Mouse (Mus musculus) urinary bladder, postnatal 4 days (tissue): ENCODE data around the gene Hdac4.

Experiments used
- DNase-seq, 2 experiments: peaks; one replicate each; pipeline ENCODE4 v3.0.0; 2021 to 2022; ENCODE audit warnings: low spot score in 2 of 2

Hdac4 gene

DNA sequence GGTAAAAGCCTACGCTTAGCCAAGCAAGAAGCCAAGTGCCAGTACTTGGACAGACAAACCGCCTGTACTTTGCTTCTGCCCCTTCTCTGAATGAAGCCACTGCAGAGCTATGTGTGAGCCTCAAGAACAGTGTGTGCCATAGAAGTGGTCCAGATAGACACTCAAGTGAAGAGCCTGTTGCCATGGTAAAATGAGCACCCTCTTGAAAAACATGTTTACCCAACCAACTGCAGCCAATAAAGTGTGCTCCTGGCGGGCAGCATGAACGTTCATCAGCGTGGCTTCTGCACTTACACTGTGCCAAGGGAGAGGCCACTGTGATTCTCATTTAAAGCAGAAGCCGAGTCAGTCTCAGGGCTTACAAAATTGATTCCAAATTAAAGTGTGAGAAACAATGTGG is 165.0 kb downstream of the Hdac4 start:
- no peak for DNase-seq

GRCm38 (mm10) chr1:92028158-92028557 is 167.3 kb downstream of the Hdac4 start:
- no peak for DNase-seq

DNA sequence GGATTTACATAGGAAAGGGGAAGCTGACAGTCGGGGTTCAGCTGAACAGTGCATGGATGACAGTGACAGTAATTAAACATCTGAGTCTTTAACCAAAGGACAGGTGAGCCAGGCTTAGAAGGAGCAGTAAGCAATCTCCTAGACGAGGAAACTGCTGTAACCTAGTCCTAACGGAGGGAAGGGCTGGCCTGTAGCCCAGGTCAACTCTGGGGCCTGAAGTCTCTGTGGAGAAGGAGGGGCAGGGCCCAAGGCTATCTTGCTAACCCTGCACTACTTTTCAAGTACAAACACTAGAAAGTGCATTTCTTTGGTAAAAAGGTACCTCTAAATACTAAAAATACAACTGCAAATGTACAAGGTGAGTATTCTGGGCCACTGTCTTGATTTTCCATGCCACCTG is 169.1 kb downstream of the Hdac4 start:
- DNase-seq = no peak

DNA sequence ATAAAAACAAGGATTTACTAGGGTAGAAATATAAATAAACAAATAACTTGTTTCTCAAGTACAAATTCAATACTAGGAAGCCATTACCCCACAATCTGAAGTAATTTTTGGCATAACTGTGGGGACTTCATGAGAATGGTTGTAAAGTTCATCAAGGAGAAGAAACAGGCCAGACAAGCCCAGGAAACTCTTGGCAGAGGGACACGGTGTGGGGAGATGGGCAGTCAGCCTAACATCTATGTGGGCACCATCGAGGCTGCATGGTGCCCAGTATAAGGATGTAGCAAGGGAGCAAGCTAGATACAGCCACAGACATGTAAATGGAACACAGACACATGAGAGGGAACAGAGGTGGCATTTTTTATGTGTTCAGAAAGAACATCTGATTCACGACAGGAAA is 171.6 kb downstream of the Hdac4 start:
- no peak for DNase-seq

DNA sequence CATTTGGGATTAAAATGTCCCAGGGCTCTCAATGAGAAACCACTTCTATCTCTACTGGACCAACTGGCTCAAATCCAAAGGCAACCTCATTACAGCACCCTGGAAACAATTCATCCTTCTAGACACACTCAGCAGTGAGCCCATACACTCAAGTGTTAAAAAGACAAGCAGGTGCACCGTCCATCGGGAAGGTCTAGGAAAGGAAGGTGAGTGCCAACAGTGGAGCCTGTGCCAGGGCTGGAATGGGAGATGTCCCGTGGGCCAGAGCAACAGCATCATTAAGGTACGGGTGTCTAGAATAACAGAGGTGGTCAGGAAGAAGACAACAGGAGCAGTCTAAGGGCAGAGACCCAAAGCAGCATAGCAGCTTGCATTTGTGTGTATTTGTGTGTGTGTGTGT is 173.5 kb downstream of the Hdac4 start:
- no peak for DNase-seq

DNA sequence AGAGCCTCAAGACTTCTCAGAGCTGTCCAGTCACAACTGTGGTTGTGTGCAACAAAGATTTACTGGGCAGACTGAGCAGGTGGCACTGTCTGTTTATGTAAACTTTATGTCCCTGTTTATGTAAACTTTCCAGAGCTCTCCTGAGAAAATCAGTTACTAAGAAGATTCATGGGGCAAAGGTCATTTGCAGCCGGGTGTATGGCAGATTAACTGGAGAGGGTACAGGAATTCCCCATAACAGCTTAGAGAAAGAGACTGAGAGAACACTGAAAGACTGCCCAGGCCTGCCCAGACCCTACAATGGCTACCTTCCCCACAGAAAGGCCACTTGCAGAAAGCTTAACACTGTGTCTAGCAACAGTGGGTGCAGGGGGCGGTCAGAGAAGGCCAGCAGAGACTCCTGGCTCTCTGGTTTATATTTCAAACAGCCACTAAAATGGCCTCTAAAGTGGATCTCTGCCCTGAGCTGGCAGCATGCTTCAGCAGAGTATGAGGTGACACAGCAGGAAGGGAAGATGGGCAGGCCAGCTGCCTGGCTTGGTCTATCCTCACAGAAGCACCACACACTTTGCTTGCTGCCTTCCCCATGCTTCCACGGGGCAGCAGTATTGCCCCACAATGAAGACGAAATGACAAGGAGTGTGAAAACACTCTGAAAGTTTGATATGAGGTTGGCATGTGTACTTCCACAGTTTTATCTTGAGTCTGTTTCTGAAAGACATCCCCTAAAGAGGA is 179.4 kb downstream of the Hdac4 start:
- no peak for DNase-seq

DNA sequence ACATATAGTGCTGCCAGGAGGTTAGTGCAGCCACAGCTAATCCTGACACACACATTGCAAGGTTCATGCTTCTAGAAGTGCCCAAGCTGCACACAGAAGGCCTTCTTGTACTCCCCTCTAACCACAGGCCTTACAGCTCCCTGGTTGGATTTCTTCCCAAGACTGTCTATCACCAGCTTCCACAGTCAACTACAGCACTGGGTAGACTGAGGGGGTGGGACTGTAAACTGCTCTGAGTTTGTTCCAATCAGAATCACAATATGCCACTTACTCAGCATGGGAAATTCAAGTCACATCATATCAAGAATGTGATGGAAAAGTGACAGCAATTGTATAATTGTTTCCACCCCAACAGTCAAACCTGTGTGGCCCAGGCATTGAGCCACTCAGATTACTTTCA is 180.2 kb downstream of the Hdac4 start:
- DNase-seq = no peak

DNA sequence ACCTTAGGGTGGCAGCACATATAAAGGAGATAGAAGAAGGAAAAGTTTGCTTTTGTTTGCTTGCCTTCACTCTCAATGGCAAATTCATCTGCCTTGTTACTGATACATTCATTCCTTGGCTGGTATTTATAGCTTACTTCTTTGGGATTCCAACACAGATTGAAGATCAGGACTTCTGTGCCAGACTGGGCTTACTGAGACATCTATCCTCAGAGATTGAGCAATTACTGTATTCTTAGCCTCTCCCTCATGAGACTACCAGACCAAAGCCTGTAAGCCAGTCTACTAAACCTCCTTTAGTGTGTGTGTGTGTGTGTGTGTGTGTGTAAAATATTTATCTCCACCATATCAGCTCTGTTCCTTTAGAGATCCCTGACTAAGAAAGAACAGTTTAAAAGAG is 181.0 kb downstream of the Hdac4 start:
- no peak for DNase-seq

GRCm38 (mm10) chr1:92006666-92007065 is 188.8 kb downstream of the Hdac4 start:
- DNase-seq = no peak

DNA sequence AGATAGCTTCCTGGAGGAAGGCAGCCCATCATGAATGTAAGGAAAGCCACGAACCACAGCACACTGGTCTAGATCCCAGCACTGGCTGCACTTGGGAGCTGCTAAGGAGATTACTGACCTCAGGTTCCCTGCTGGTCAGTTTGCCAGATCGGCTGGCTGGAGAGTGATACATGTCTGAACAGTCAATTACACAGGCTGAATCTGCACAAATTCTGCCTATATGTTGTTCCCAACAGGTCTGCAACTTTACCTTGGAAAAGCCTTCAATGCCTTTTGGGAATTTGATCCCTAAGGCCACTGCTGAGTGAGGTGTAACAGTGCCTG is 189.9 kb downstream of the Hdac4 start:
- DNase-seq = no peak

DNA sequence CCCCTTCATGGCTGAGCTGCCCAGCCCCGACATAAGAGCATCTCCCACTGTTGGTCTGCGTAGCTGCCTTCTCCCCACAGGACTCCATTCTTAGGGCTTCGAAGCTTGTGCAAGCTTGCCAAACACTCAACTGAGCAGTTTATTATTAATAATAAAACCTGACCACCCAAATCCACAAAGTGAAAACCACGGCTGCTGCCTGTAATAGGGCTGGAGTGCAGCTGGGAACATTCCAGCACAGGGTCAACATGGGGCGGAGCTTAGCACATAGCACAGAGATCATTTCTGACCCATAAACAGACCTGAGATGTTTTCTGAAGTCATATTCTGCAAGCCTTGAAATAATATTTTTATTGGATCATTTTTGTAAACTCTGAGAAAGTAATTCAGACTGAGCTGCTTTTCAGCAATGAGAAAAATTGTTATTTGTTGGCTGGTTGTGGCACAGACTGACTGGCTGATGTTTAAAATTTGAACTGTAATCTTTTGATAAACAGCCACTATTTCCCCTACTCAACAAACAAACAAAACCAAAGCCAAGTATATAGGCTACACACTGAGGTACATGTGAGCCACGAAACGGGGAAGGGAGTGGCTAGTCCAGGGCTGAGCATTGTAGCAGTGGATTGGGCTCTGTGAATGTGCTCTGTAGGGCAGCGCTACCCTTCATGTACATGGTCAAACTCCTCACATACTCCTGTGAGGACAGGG is 190.4 kb downstream of the Hdac4 start:
- no peak for DNase-seq

GRCm38 (mm10) chr1:92004122-92004521 is 191.4 kb downstream of the Hdac4 start:
- no peak for DNase-seq

- no peak for DNase-seq
These were observed 195.3 kb downstream of the Hdac4 start for GRCm38 (mm10) chr1:92000226-92000625.

GRCm38 (mm10) chr1:91993658-91994165 is 201.8 kb downstream of the Hdac4 start:
- DNase-seq = no peak

- DNase-seq = peak in 1 of 2 experiments; percentile 55
These were observed 202.8 kb downstream of the Hdac4 start for GRCm38 (mm10) chr1:91992652-91993051.

DNA sequence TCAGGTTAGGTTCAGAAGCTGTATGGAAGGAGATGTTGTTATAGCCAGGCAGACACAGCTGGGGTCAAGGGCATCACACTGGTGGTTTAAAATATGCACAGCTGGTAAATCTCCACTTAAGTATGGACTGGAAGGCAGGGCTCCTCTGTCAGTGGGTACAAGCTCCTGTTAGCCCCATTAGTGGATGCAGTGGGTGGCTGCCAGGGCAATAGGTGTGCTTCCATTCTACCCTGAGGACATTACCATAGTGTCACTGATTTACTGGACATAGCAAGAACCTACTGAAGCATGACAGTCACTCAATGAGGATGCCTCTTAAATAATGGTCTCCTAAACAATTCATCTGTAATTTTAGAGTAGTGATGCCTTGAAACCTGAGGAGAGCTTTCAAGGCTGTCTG is 203.9 kb downstream of the Hdac4 start:
- DNase-seq = no peak

GRCm38 (mm10) chr1:91990852-91991251 is 204.6 kb downstream of the Hdac4 start:
- peak in 1 of 2 experiments; percentile 56 for DNase-seq

DNA sequence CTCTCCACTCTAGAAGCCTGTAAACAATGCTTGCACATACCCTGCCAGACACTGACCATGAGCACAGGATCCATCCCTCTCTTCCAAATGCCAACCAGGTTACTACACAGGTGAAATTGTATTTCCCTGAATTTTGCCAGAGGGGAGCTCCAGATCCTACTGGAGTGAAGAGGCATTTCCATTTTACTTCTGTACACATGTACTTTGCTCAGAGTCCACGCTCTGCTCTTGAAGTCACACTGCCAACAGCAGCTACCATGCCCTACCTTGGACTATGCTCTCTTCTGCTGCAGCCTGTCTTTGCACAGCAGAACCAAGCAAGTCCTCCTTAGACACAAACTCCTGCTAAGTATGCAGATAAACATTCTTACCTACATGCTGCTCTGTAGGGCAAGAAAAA is 206.6 kb downstream of the Hdac4 start:
- DNase-seq = no peak

GRCm38 (mm10) chr1:91987431-91987830 is 208.1 kb downstream of the Hdac4 start:
- no peak for DNase-seq

- DNase-seq = no peak
These were observed 209.7 kb downstream of the Hdac4 start for GRCm38 (mm10) chr1:91985783-91986182.

GRCm38 (mm10) chr1:91984507-91984906 is 211.0 kb downstream of the Hdac4 start:
- DNase-seq = no peak

- no peak for DNase-seq
These were observed 214.1 kb downstream of the Hdac4 start for GRCm38 (mm10) chr1:91981381-91981780.

- DNase-seq = no peak
These were observed 217.1 kb downstream of the Hdac4 start for GRCm38 (mm10) chr1:91978443-91978842.
